Mouse (Mus musculus): Measurements from ENCODE around the gene Gadl1. TPM values are rescaled to one million over a fixed set of nuclear protein-coding genes. Genes with fewer than 3 reads are reported as not detected.
A peak's percentile ranks its signal among the peaks of the same experiment; 100 is the strongest.

Gadl1 gene
- polyA plus RNA-seq, 1 experiment from 2014 or later: 1.0 TPM

GRCm38 (mm10) chr9:115939420-115939819, 30.2 kb downstream of the Gadl1 start:
- H3K4me2 ChIP-seq: no peak overlapping the region
- H3K4me1 ChIP-seq: peaks cover 12% of the 10 kb centered on the region; the same call in 1 of the 2 replicates
- no peak overlapping the region for H3K27ac ChIP-seq
- no peak for ATAC-seq (ENCODE audit: insufficient number of reproducible peaks, low FRiP score, low TSS enrichment, low read depth)
- no peaks in the 10 kb centered on the region for H3K27me3 ChIP-seq
- WGBS: 56% methylated on average over 3 of the region's 3 CpGs
- H3K36me3 ChIP-seq: no peaks in the 10 kb centered on the region
- no peak overlapping the region for H3K4me3 ChIP-seq
- no peak overlapping the region for H3K9ac ChIP-seq
- H3K9me3 ChIP-seq: no peaks in the 10 kb centered on the region

- Histone ChIP-seq H3K9ac (no peak overlapping the region), H3K36me3 (no peaks in the 10 kb centered on the region), H3K4me1 (peaks cover 12% of the 10 kb centered on the region; the same call in 1 of the 2 replicates), H3K4me2 (no peak overlapping the region), H3K4me3 (no peak overlapping the region), H3K27me3 (no peaks in the 10 kb centered on the region), H3K9me3 (no peaks in the 10 kb centered on the region), H3K27ac (no peak overlapping the region)
- 68% methylated on average over 8 of the region's 8 CpGs for WGBS
- no peak for ATAC-seq (ENCODE audit: insufficient number of reproducible peaks, low FRiP score, low TSS enrichment, low read depth)
These were observed 31.9 kb downstream of the Gadl1 start for GRCm38 (mm10) chr9:115941171-115941570.

DNA sequence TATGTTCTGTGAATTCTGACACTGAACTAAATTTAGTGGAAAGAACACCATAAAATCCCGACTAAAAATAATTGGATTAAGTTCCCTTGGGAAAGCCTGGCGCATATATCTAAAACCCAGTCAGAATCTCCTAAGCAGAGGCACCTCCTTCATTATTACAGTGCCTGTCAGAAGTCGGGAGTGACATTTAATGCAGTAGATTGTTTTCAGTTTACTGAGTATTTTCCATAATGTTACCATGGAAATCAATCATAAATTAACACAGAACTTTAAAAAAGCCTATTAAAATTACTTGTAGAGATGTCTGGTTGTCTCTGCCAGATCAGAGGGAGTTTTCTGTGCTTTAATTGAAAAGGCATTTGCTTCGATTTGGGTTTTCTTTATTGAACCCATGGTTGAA, 33.2 kb downstream of the Gadl1 start:
- Histone ChIP-seq H3K4me1 (peaks cover 12% of the 10 kb centered on the region; the same call in 1 of the 2 replicates), H3K27ac (no peak overlapping the region), H3K9ac (no peak overlapping the region), H3K4me3 (no peak overlapping the region), H3K9me3 (no peaks in the 10 kb centered on the region), H3K4me2 (no peak overlapping the region), H3K36me3 (no peaks in the 10 kb centered on the region), H3K27me3 (no peaks in the 10 kb centered on the region)
- ATAC-seq (ENCODE audit: insufficient number of reproducible peaks, low FRiP score, low TSS enrichment, low read depth): no peak
- WGBS: 31% methylated on average over 4 of the region's 4 CpGs

DNA sequence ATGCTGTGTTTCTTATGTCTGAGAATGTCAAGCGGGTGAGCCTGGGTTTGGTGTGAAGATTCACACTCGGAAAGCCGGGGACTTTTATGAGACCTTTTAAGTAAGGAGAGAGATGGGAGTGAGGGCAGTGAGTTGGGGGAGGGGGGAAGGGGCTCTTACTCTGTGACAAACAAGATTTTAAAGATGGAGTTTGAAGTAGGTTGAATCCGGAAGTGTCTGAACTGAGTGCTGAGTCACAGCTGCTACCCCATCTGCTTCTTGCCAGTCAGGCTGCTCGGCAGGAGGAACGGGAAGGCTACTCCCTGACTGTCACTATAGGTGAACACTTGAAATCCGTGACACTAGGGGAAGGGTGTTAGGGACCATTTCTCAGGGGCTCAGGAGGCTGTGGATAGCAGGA, 33.7 kb downstream of the Gadl1 start:
- H3K4me2 ChIP-seq: no peak overlapping the region
- H3K9me3 ChIP-seq: no peaks in the 10 kb centered on the region
- H3K4me3 ChIP-seq: no peak overlapping the region
- no peak overlapping the region for H3K27ac ChIP-seq
- WGBS: 27% methylated on average over 7 of the region's 7 CpGs
- no peak for ATAC-seq (ENCODE audit: insufficient number of reproducible peaks, low FRiP score, low TSS enrichment, low read depth)
- peaks cover 12% of the 10 kb centered on the region; the same call in 1 of the 2 replicates for H3K4me1 ChIP-seq
- no peak overlapping the region for H3K9ac ChIP-seq
- no peaks in the 10 kb centered on the region for H3K27me3 ChIP-seq
- no peaks in the 10 kb centered on the region for H3K36me3 ChIP-seq

- Histone ChIP-seq H3K27me3 (no peaks in the 10 kb centered on the region), H3K27ac (no peak overlapping the region), H3K9ac (no peak overlapping the region), H3K36me3 (no peaks in the 10 kb centered on the region), H3K4me2 (no peak overlapping the region), H3K4me3 (no peak overlapping the region), H3K9me3 (no peaks in the 10 kb centered on the region), H3K4me1 (peaks cover 12% of the 10 kb centered on the region; the same call in 1 of the 2 replicates)
- ATAC-seq (ENCODE audit: insufficient number of reproducible peaks, low FRiP score, low TSS enrichment, low read depth): no peak
- WGBS: 80% methylated on average over 10 of the region's 10 CpGs
These were observed 34.5 kb downstream of the Gadl1 start for GRCm38 (mm10) chr9:115943577-115944320.

GRCm38 (mm10) chr9:115965056-115965455, 55.8 kb downstream of the Gadl1 start:
- Histone ChIP-seq H3K9ac (no peak overlapping the region), H3K27ac (no peak overlapping the region), H3K36me3 (no peaks in the 10 kb centered on the region), H3K27me3 (no peaks in the 10 kb centered on the region), H3K4me2 (no peak overlapping the region), H3K4me3 (no peak overlapping the region), H3K4me1 (peaks cover 5% of the 10 kb centered on the region; the same call in 1 of the 2 replicates), H3K9me3 (no peaks in the 10 kb centered on the region)
- WGBS: 81% methylated on average over 7 of the region's 7 CpGs
- no peak for ATAC-seq (ENCODE audit: insufficient number of reproducible peaks, low FRiP score, low TSS enrichment, low read depth)

- Histone ChIP-seq H3K27me3 (no peaks in the 10 kb centered on the region), H3K9me3 (no peaks in the 10 kb centered on the region), H3K4me3 (no peak overlapping the region), H3K4me1 (peaks cover 5% of the 10 kb centered on the region; the same call in 1 of the 2 replicates), H3K27ac (no peak overlapping the region), H3K9ac (no peak overlapping the region), H3K4me2 (no peak overlapping the region), H3K36me3 (no peaks in the 10 kb centered on the region)
- ATAC-seq (ENCODE audit: insufficient number of reproducible peaks, low FRiP score, low TSS enrichment, low read depth): no peak
- 82% methylated on average over 4 of the region's 4 CpGs for WGBS
These were observed 56.9 kb downstream of the Gadl1 start for GRCm38 (mm10) chr9:115966116-115966515.

- WGBS: 49% methylated on average over 5 of the region's 5 CpGs
- no peaks in the 10 kb centered on the region for H3K36me3 ChIP-seq
- ATAC-seq (ENCODE audit: insufficient number of reproducible peaks, low FRiP score, low TSS enrichment, low read depth): no peak
These were observed 57.5 kb downstream of the Gadl1 start for GRCm38 (mm10) chr9:115966746-115967145.

DNA sequence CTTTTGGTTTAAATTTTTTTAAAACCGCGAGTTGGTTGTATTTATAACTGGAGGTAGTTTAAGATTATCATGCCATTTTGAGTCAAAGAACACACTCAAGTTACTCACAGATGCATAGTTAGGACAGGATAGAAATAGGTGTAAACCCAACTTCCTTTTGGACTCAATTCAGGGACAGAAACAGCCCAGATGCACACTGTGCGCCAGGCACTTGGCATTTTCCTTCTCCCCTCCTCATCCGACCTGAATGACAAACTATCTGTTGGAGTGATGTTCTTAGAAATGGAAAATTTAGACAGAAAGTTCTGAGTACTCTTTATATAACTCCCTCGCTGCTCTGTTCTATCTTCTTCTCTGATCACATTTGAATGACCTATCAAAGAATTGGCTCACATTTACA, 58.4 kb downstream of the Gadl1 start:
- no peak for ATAC-seq (ENCODE audit: insufficient number of reproducible peaks, low FRiP score, low TSS enrichment, low read depth)
- no peaks in the 10 kb centered on the region for H3K27me3 ChIP-seq
- H3K36me3 ChIP-seq: no peaks in the 10 kb centered on the region
- peaks cover 5% of the 10 kb centered on the region; the same call in 1 of the 2 replicates for H3K4me1 ChIP-seq
- no peak overlapping the region for H3K27ac ChIP-seq
- WGBS: 90% methylated on average over 5 of the region's 5 CpGs
- H3K9me3 ChIP-seq: no peaks in the 10 kb centered on the region
- H3K4me2 ChIP-seq: no peak overlapping the region
- H3K4me3 ChIP-seq: no peak overlapping the region
- no peak overlapping the region for H3K9ac ChIP-seq

More at GRCm38 (mm10) chr9:115966746-115967145, 57.5 kb downstream of the Gadl1 start:
- Histone ChIP-seq H3K9me3 (no peaks in the 10 kb centered on the region), H3K27ac (peak overlapping the region; percentile 17; the same call in 1 of the 2 replicates), H3K4me1 (peaks cover 5% of the 10 kb centered on the region; the same call in 1 of the 2 replicates), H3K27me3 (no peaks in the 10 kb centered on the region), H3K4me2 (no peak overlapping the region), H3K4me3 (no peak overlapping the region), H3K9ac (no peak overlapping the region)

DNA sequence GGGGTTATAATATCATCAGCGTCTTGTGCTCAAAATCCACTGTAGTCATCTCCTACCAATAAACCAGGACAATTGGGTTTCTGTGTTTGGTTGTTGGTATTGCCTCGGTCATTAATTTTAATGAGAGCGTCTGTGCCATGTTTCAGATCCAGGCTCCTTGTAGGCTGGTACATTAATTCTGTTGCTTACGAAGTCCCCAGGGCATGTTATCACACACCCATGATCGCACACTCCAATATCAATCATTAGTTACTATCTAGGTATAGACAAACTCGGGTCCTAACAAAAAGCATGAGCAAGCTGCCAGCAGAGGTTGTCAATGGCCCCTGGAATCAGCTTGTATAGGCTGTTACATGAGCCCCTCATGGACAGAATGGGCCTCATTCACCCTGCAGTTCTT, 67.6 kb downstream of the Gadl1 start:
- H3K4me2 ChIP-seq: no peak overlapping the region
- 63% methylated on average over 6 of the region's 6 CpGs for WGBS
- no peaks in the 10 kb centered on the region for H3K4me1 ChIP-seq
- no peaks in the 10 kb centered on the region for H3K36me3 ChIP-seq
- H3K9ac ChIP-seq: no peak overlapping the region
- H3K9me3 ChIP-seq: no peaks in the 10 kb centered on the region
- no peak overlapping the region for H3K27ac ChIP-seq
- ATAC-seq (ENCODE audit: insufficient number of reproducible peaks, low FRiP score, low TSS enrichment, low read depth): no peak
- H3K4me3 ChIP-seq: no peak overlapping the region
- no peaks in the 10 kb centered on the region for H3K27me3 ChIP-seq

GRCm38 (mm10) chr9:115977598-115978240, 68.5 kb downstream of the Gadl1 start:
- H3K27ac ChIP-seq: no peak overlapping the region
- H3K9ac ChIP-seq: no peak overlapping the region
- no peaks in the 10 kb centered on the region for H3K27me3 ChIP-seq
- H3K9me3 ChIP-seq: no peaks in the 10 kb centered on the region
- H3K36me3 ChIP-seq: no peaks in the 10 kb centered on the region
- no peak overlapping the region for H3K4me2 ChIP-seq
- no peaks in the 10 kb centered on the region for H3K4me1 ChIP-seq
- no peak overlapping the region for H3K4me3 ChIP-seq
- ATAC-seq (ENCODE audit: insufficient number of reproducible peaks, low FRiP score, low TSS enrichment, low read depth): no peak
- 81% methylated on average over 15 of the region's 15 CpGs for WGBS

DNA sequence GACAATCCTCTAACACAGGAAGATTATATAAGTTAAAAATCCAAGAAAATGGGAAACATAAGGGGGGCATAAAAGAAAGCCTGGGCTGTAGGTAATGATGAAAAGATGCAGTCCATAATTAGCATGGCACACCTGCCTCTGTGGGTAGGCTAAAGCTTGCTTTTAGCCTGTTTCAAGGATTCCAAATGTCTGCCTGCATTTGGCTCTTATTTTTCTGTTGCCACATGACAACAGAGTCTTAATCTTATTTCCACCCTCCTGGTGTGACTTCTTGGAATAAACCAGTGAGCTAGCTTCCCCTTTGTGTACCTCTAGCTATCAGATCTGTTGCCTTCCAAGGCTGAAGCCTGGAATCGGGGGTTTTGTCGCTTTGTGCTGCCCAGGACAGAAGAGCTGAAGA, 69.2 kb downstream of the Gadl1 start:
- ATAC-seq (ENCODE audit: insufficient number of reproducible peaks, low FRiP score, low TSS enrichment, low read depth): no peak
- no peak overlapping the region for H3K4me2 ChIP-seq
- H3K27ac ChIP-seq: no peak overlapping the region
- H3K4me3 ChIP-seq: no peak overlapping the region
- H3K9me3 ChIP-seq: no peaks in the 10 kb centered on the region
- WGBS: 70% methylated on average over 2 of the region's 2 CpGs
- H3K4me1 ChIP-seq: no peaks in the 10 kb centered on the region
- no peaks in the 10 kb centered on the region for H3K27me3 ChIP-seq
- no peak overlapping the region for H3K9ac ChIP-seq
- H3K36me3 ChIP-seq: no peaks in the 10 kb centered on the region

All from limb, embryonic 15.5 days (tissue).